Mouse (Mus musculus): ENCODE data around the gene Neurog1. TPM values are rescaled to one million over a fixed set of nuclear protein-coding genes. Genes with fewer than 3 reads are reported as not detected.
A peak's percentile ranks its signal among the peaks of the same experiment; 100 is the strongest.

Gene Neurog1
- polyA plus RNA-seq (2016; fragmentation: Nextera tagmentation; extraction: Ambion mirVana), result 13.5 and 18.5 TPM in 2 replicates

DNA sequence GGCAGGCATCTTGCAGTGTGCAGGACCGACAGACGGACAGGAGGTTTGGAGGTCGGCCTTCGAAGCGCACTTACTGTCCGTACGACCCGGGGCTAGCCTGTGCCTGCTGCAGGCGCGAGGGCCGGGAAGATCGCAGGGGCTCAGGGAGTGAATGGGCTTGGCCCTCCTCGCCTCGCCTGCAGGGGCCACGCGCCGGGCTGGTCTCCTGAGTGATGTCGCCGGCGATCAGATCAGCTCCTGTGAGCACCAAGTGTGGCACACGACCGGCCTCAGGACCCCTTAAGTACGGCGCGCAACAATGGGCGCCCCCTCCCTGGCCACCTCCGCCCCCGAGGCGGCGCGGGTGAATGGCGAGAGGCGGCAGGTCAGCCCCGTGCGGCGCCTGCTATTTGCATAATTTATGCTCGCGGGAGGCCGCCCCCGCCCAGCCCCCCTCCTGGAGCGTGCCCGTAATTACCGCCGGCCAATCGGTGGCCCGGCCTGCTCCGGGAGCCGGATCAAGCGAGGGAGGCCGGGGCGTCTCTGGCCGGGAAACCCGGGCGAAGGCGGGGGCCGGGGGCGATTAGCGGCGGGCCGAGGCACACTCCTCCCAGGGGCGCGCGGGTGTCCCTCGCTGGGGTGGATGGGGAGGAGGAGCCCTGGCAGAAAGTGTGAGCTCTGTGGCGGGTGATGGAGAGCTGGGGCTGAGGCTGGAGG is at the start of gene Neurog1:
Neurog1 (minus strand) TSS at position 240 of the 696 bp plus-strand sequence.
- H3K4me1 ChIP-seq, result peaks cover 77% of the 10 kb centered on the region

DNA sequence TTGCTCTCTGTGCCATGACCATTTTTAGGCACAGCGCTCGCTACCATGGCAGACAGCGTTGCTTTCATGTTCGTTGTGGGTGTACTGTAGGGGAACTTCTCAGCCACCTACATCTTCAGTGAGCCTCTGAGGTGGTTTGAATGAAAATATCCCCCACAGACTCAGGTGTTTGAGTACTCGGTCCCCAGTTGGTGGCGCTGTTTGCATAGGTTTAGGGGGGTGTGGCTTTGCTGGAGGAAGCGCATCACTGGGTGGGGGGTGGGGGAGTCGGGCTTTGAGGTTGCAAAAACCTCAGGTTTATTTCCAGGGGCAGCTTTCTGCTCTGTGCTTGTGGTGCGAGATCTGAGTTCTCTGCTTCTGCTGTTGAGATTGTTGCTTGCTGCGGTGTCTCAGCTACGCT is 47.4 kb upstream of the Neurog1 start:
- H3K27me3 ChIP-seq (ENCODE audit: poor library complexity, severe bottlenecking), result peaks cover 57% of the 10 kb centered on the region
- H3K4me1 ChIP-seq, result peaks cover 25% of the 10 kb centered on the region
- no peaks in the 10 kb centered on the region for H3K36me3 ChIP-seq (replicated peaks)
- no peak overlapping the region for H3K4me3 ChIP-seq
- no peak overlapping the region for H3K27ac ChIP-seq
- no peaks in the 10 kb centered on the region for H3K9me3 ChIP-seq
- no peak for DNase-seq (ENCODE audit: extremely low spot score, low spot score)
- WGBS, result 95% methylated on average over 11 of the region's 11 CpGs

More for the DNA sequence above, at the start of gene Neurog1:
- Histone ChIP-seq H3K4me3 (peak within 1 kb of the TSS; percentile 47), H3K27ac (peak within 1 kb of the TSS; percentile 82), H3K36me3 (replicated peaks) (no peaks in the 10 kb centered on the region), H3K27me3 (ENCODE audit: poor library complexity, severe bottlenecking) (peaks cover 100% of the 10 kb centered on the region), H3K9me3 (no peaks in the 10 kb centered on the region)
- DNase-seq (ENCODE audit: extremely low spot score, low spot score), result peak; percentile 84
- WGBS, result 1% methylated on average over 65 of the region's 65 CpGs

DNA sequence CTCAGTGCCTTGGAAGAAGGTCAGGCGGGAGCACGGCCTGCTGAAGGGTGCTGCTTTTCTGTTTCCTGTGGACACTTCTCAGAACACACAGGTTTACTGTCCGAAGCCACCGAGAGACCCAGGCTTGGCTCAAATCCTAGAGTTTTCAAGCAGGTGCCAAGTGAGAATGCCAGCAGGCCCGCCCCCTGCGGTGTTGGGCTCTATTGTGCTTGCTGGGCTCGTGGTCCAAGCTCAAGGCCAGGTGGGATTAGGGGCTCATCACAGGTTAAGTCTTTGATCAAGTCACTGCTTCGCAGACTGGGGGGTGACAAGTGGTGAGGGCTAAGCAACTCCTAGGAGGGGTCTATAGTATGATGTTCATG is 44.7 kb upstream of the Neurog1 start:
- Histone ChIP-seq H3K27me3 (ENCODE audit: poor library complexity, severe bottlenecking) (peaks cover 84% of the 10 kb centered on the region), H3K27ac (peak overlapping the region; percentile 66; the same call in 1 of the 2 replicates), H3K4me1 (peaks cover 29% of the 10 kb centered on the region), H3K4me3 (peak overlapping the region; percentile 65), H3K36me3 (replicated peaks) (no peaks in the 10 kb centered on the region), H3K9me3 (no peaks in the 10 kb centered on the region)
- DNase-seq (ENCODE audit: extremely low spot score, low spot score), result no peak
- 4% methylated on average over 8 of the region's 8 CpGs for WGBS

DNA sequence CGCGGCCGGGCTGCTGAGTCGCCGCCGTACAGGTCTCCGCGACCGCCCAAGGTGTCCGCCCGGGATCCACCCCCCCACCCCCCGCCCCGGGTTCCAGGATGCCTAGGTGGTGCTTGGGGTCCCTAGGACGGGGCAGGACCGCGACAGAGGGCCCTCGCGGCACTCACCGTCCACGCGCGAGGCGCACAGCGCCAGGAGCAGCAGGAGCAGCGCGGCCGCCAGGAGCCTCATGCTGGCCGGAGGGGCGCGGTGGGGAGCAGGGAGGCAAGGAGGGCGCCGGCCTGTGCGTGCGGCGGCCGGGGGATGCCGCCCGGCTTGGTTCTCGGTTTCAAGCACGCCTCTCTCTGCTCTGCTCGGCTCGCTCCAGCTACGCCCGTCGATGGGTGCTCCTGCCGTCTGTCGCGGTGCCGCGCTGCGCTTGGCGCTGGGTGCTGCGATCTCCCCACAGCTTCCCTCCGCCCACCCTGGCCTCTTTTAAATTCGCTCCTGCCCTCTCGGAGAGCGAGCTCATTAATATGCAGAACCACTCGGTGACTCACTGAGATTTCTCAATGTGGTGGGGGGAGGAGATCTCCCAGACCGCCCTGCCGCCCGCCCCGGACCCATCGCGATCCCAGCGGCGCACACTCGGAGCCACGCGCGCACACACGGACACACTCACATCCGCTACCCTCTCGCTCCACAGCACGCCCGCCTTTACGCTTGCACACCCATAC is 44.1 kb upstream of the Neurog1 start, which contains the start of gene Cxcl14:
Cxcl14 (minus strand) TSS at position 609 of the 716 bp plus-strand sequence.
- H3K4me3 ChIP-seq, result peak within 1 kb of the TSS; percentile 65
- peaks cover 89% of the 10 kb centered on the region for H3K27me3 ChIP-seq (ENCODE audit: poor library complexity, severe bottlenecking)
- H3K36me3 ChIP-seq (replicated peaks), result no peaks in the 10 kb centered on the region
- H3K4me1 ChIP-seq, result peaks cover 29% of the 10 kb centered on the region
- DNase-seq (ENCODE audit: extremely low spot score, low spot score), result peak; percentile 44
- H3K27ac ChIP-seq, result peak within 1 kb of the TSS; percentile 66
- under 1% methylated on average over 76 of the region's 76 CpGs for WGBS
- H3K9me3 ChIP-seq, result no peaks in the 10 kb centered on the region

DNA sequence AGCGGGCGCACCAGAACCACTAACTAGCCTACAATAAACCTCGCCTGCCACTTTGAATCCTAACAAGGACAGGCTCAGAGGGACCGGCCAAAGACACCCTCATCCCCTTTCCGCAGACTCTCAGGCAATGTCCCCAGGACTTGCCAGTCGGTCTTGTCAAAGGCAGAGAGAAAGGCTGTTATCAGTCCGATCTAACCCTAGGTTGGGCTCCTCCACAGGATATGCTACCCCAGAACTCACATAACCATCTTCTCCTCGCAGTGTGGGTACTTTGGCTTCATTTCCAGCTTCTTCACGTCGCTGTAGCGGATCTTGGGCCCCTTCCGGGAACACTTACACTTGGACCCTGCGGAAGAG is 43.6 kb upstream of the Neurog1 start:
- peak overlapping the region; percentile 66 for H3K27ac ChIP-seq
- H3K36me3 ChIP-seq (replicated peaks), result no peaks in the 10 kb centered on the region
- 3% methylated on average over 13 of the region's 13 CpGs for WGBS
- H3K4me1 ChIP-seq, result peaks cover 29% of the 10 kb centered on the region
- H3K9me3 ChIP-seq, result no peaks in the 10 kb centered on the region
- peaks cover 95% of the 10 kb centered on the region for H3K27me3 ChIP-seq (ENCODE audit: poor library complexity, severe bottlenecking)
- H3K4me3 ChIP-seq, result peak overlapping the region; percentile 65
- DNase-seq (ENCODE audit: extremely low spot score, low spot score), result peak; percentile 45

DNA sequence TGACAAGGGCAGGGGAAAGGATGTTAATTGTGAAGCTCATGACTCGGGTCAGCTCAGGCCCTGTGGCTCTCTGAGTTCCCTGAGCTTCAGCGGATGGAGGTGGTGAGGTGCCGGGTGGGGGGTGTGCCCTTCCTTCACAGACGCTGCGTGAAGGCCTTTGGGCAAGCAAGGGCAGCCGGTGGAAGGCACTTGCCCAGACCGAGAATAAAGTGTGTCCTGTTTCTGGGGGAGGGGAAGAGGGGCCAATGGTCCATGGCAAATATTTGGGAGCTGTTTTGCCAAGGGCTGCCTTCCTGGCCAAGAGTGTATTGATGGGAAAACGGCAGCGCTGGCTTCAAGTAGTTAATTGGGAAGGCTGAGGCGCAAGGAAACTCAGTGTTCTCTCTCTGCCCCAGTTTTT is 42.9 kb upstream of the Neurog1 start:
- Histone ChIP-seq H3K9me3 (peaks cover 3% of the 10 kb centered on the region; the same call in 1 of the 2 replicates), H3K4me3 (peak overlapping the region; percentile 65; the same call in 1 of the 2 replicates), H3K4me1 (peaks cover 29% of the 10 kb centered on the region), H3K27ac (no peak overlapping the region), H3K36me3 (replicated peaks) (no peaks in the 10 kb centered on the region), H3K27me3 (ENCODE audit: poor library complexity, severe bottlenecking) (peaks cover 100% of the 10 kb centered on the region)
- peak; percentile 27 for DNase-seq (ENCODE audit: extremely low spot score, low spot score)
- WGBS, result 2% methylated on average over 10 of the region's 10 CpGs

DNA sequence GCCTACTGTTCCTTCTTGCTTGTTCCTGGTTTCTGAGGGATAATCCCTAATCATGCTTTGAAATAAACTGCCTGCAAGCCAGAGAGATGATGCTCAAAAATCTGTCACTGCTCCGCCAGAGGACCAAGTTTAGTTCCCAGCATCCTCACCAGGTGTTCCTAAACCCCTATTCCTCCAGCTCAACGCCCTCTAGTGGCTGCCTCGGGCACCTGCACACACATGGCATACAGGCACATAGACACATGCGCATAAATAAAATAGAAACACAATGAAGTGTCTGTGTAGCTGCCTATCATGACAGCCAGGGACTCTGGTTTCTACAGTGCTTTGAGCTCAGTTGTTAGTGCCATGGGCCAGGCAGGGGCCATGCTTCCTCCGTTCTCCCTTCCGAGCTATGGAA is 38.0 kb upstream of the Neurog1 start:
- Histone ChIP-seq H3K4me1 (peaks cover 30% of the 10 kb centered on the region), H3K27me3 (ENCODE audit: poor library complexity, severe bottlenecking) (peaks cover 76% of the 10 kb centered on the region), H3K9me3 (peaks cover 4% of the 10 kb centered on the region; the same call in 1 of the 2 replicates), H3K4me3 (no peak overlapping the region), H3K36me3 (replicated peaks) (no peaks in the 10 kb centered on the region), H3K27ac (no peak overlapping the region)
- 84% methylated on average over 6 of the region's 6 CpGs for WGBS
- no peak for DNase-seq (ENCODE audit: extremely low spot score, low spot score)

DNA sequence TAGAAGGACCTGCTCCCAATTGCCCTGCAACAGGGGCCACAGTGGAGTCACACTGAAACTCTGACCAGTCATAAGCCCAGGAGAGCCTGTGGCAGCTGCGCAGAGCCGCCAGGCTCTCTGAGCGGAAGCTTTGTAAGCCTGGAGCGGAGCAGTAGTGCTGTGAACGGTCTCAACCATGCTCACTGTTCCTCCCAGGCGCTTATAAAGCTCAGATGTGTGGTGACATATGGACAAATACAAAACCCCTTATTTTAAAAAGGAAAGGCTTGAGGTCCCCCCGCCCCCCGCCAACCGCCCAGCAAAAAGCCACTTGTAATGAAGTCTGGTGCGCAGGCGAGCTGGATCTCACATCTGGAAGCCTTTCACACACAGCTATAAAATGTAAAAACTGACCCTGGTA is 37.3 kb upstream of the Neurog1 start:
- Histone ChIP-seq H3K27ac (no peak overlapping the region), H3K9me3 (peaks cover 4% of the 10 kb centered on the region; the same call in 1 of the 2 replicates), H3K27me3 (ENCODE audit: poor library complexity, severe bottlenecking) (peaks cover 69% of the 10 kb centered on the region), H3K4me3 (no peak overlapping the region), H3K4me1 (peaks cover 23% of the 10 kb centered on the region), H3K36me3 (replicated peaks) (no peaks in the 10 kb centered on the region)
- WGBS, result 74% methylated on average over 11 of the region's 11 CpGs
- DNase-seq (ENCODE audit: extremely low spot score, low spot score), result no peak

DNA sequence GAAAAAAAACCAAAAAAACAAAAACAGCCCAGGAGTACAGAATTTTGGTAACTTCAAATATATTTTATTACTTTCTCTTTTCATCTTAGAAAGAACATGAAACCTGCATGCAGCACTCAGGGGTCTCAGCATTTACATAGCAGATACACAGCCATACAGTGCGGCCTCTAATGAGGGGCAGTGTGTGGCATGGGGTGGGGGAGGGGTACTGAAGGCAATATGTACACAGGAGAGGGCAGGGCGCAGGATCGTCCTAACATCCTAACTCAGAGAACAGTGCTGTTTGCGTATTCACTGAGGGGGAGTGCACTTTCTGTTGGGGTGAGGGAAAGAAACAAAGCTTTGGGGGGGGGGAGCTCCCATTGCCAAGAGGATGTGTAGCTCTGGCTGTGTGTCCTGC is 36.6 kb upstream of the Neurog1 start:
- peaks cover 20% of the 10 kb centered on the region for H3K4me1 ChIP-seq
- H3K9me3 ChIP-seq, result peaks cover 4% of the 10 kb centered on the region; the same call in 1 of the 2 replicates
- no peak for DNase-seq (ENCODE audit: extremely low spot score, low spot score)
- H3K4me3 ChIP-seq, result no peak overlapping the region
- H3K36me3 ChIP-seq (replicated peaks), result no peaks in the 10 kb centered on the region
- no peak overlapping the region for H3K27ac ChIP-seq
- H3K27me3 ChIP-seq (ENCODE audit: poor library complexity, severe bottlenecking), result peaks cover 62% of the 10 kb centered on the region
- WGBS, result 43% methylated on average over 4 of the region's 4 CpGs

DNA sequence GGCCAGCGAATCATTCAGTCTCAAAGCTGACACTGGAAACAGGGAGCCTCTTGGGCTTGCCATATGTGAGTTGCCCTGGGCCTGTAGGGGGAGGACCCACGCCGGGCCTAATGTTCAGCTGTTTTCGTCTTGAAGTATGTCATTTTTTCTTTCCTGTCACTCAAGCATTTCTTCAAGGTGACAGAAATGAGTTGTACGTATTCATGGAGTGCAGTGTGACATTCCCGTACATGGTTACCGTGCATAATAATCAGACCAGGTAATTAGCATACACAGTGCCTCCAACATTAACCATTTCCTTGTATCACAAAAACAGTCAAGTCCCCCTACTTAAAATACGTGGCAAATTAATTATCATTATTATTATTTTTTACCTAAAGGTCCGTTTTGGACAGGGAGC is 35.1 kb upstream of the Neurog1 start:
- no peak for DNase-seq (ENCODE audit: extremely low spot score, low spot score)
- WGBS, result 88% methylated on average over 9 of the region's 9 CpGs
- Histone ChIP-seq H3K4me1 (peaks cover 20% of the 10 kb centered on the region), H3K27ac (no peak overlapping the region), H3K36me3 (replicated peaks) (no peaks in the 10 kb centered on the region), H3K4me3 (no peak overlapping the region), H3K27me3 (ENCODE audit: poor library complexity, severe bottlenecking) (peaks cover 47% of the 10 kb centered on the region), H3K9me3 (peaks cover 4% of the 10 kb centered on the region; the same call in 1 of the 2 replicates)

DNA sequence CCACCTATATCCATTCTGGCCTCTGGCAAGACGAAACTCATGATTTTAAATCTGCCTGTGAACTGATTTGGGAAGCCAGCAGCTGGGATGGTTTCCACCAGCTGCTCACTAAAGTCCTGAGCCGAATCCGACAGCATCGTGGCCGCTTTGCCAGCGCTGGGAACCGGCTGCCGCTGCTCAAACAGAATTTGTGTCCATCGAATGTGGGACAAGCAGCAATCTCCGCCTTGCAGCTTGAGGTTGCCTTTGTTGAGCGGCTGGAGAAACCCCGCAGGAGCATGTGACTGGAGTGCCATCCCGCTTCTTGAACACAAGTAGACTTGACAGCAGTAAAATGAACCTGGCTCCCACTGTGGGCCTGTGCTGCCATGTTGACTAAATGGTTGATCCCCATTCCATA is 31.4 kb upstream of the Neurog1 start:
- Histone ChIP-seq H3K4me3 (no peak overlapping the region), H3K9me3 (no peaks in the 10 kb centered on the region), H3K27me3 (ENCODE audit: poor library complexity, severe bottlenecking) (peaks cover 13% of the 10 kb centered on the region), H3K4me1 (peaks cover 8% of the 10 kb centered on the region; the same call in 1 of the 2 replicates), H3K36me3 (replicated peaks) (no peaks in the 10 kb centered on the region), H3K27ac (no peak overlapping the region)
- no peak for DNase-seq (ENCODE audit: extremely low spot score, low spot score)
- WGBS, result 95% methylated on average over 13 of the region's 13 CpGs

DNA sequence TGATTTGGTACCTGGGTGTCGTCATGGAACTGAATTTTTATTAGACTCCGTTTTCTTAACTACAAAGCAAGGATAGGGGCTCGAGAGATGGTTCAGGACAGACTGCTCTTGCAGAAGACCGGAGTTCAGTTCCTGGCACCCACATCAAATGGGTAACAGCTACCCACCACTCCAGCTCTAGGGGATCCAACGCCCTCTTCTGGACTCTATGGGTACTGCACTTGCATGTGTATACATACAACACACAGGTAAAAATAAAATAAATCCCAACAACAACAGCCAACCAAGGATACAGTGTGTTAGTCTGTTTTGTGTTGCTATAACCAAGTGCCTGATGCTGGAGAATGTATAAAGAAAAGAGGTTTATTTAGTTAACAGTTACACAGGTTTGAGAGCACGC is 28.4 kb upstream of the Neurog1 start:
- no peaks in the 10 kb centered on the region for H3K36me3 ChIP-seq (replicated peaks)
- H3K27ac ChIP-seq, result no peak overlapping the region
- no peaks in the 10 kb centered on the region for H3K9me3 ChIP-seq
- H3K4me3 ChIP-seq, result no peak overlapping the region
- 0 out of 2 replicates have a peak, but pooled peaks cover 4% of the 10 kb centered on the region for H3K4me1 ChIP-seq
- peaks cover 12% of the 10 kb centered on the region for H3K27me3 ChIP-seq (ENCODE audit: poor library complexity, severe bottlenecking)
- WGBS, result 79% methylated on average over 6 of the region's 6 CpGs
- no peak for DNase-seq (ENCODE audit: extremely low spot score, low spot score)

DNA sequence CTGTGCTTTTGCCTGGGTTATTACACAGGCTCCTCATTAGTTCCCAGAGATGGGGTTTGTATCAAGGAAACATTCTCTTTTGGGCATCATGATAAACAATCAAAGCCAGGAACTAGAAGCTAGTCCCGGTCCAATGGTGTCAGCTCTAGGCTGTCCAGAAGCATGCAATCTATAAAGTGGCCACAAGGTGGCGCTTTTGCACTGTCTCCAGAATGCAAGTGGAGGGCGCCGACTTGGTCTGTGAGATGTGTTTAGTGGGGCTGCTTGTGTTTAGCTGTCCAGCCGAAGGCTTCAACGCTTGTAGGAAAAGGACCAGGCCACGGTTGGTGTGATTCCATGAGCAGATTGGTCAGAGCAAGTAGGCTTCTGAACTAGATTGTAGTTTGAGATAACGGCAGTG is 27.5 kb upstream of the Neurog1 start:
- no peaks in the 10 kb centered on the region for H3K9me3 ChIP-seq
- H3K4me1 ChIP-seq, result no peaks in the 10 kb centered on the region
- 26% methylated on average over 8 of the region's 8 CpGs for WGBS

More for the DNA sequence above, 27.5 kb upstream of the Neurog1 start:
- H3K27ac ChIP-seq, result no peak overlapping the region
- DNase-seq (ENCODE audit: extremely low spot score, low spot score), result peak; percentile 87
- peaks cover 14% of the 10 kb centered on the region for H3K27me3 ChIP-seq (ENCODE audit: poor library complexity, severe bottlenecking)
- no peaks in the 10 kb centered on the region for H3K36me3 ChIP-seq (replicated peaks)
- no peak overlapping the region for H3K4me3 ChIP-seq
